Mouse (Mus musculus) spleen, adult 2 months (tissue): ENCODE data around the gene Mapk8ip3.
"Not testable (repeated sequence)": the region's sequence is repeated elsewhere in the genome, so short reads cannot be mapped to it uniquely, and the experiment has no call there.

Source experiments
- CTCF ChIP-seq: fragments of 200-500 bp; IDR thresholded peaks from 2 replicates; pipeline ENCODE4 v1.5.1; 2011; ENCODE audit warnings: mild to moderate bottlenecking, inconsistent platforms; ENCODE audit not compliant: insufficient read depth, insufficient read length, insufficient replicate concordance; ENCODE audit errors: extremely low read depth
- POLR2A ChIP-seq: fragments of 200-500 bp; IDR thresholded peaks from 2 replicates; pipeline ENCODE4 v1.6.1; 2011; ENCODE audit warnings: low read depth, low read length, inconsistent platforms

DNA sequence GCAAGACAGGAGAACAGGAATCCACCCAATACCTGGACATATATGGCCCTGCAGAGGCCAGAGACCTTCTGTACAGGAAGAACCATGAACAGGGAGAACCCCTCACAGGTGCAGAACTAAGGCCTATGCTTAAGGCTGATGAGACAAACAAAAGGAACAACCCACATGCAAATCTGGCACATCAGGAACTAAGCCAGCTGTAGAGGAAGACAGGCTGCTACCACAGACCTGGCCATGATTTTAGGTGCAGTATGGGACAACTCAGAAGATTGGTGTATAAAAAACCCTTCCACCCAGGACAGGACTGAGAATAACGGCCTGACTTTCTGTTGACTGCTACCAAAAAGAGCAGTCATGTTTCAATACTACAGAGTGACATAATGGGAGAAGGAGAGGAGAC, 6.8 kb upstream of the Mapk8ip3 start:
- TF ChIP-seq CTCF, POLR2A: not testable (repeated sequence)
